Mouse (Mus musculus): ENCODE results near the gene Cnot4. TPM values are rescaled to one million over a fixed set of nuclear protein-coding genes. Genes with fewer than 3 reads are reported as not detected.

The Cnot4 gene
- total RNA-seq, 2 experiments from 2014 or later: 24.7 to 59.5 TPM

Other genes with a start within 250 kb of the Cnot4 start
- 5.8 and 6.1 TPM in 2 replicates for gene Wdr91, start 222.8 kb downstream of the Cnot4 start, total RNA-seq (2015)
- gene Wdr91, start 222.8 kb downstream of the Cnot4 start, total RNA-seq (2017): 20.5 and 22.7 TPM in 2 replicates
- not detected in 2 replicates for gene Stra8, start 213.6 kb downstream of the Cnot4 start, total RNA-seq (2015)
- gene Stra8, start 213.6 kb downstream of the Cnot4 start, total RNA-seq (2017): not detected in 2 replicates
- 0.42 TPM in 1 of 2 replicates, not detected in the other for gene Slc23a4, start 145.3 kb downstream of the Cnot4 start, total RNA-seq (2015)
- gene Slc23a4, start 145.3 kb downstream of the Cnot4 start, total RNA-seq (2017): 0.10 TPM in 1 of 2 replicates, not detected in the other
- gene Nup205, start 43.7 kb upstream of the Cnot4 start, total RNA-seq (2015): 83.1 and 87.1 TPM in 2 replicates
- 69.6 and 86.9 TPM in 2 replicates for gene Nup205, start 43.7 kb upstream of the Cnot4 start, total RNA-seq (2017)
- gene Slc13a4, start 174.4 kb upstream of the Cnot4 start, total RNA-seq (2015): not detected in 2 replicates
- gene Slc13a4, start 174.4 kb upstream of the Cnot4 start, total RNA-seq (2017): not detected in 2 replicates
- gene Fam180a, start 192.4 kb upstream of the Cnot4 start, total RNA-seq (2015): not detected in 2 replicates
- gene Fam180a, start 192.4 kb upstream of the Cnot4 start, total RNA-seq (2017): not detected in 2 replicates